Mouse (Mus musculus) heart, embryonic 12.5 days (tissue): ENCODE data around the gene Dazap1. TPM values are rescaled to one million over a fixed set of nuclear protein-coding genes. Genes with fewer than 3 reads are reported as not detected.
A peak's percentile ranks its signal among the peaks of the same experiment; 100 is the strongest.
"Not testable (repeated sequence)": the region's sequence is repeated elsewhere in the genome, so short reads cannot be mapped to it uniquely, and the experiment has no call there.

Experiments
- ATAC-seq: fragments of 200-750 bp; cut with Nextera tagmentation; 2 replicates; pipeline ENCODE4 v1.8.0; 2017; ENCODE audit warnings: moderate TSS enrichment, moderate library complexity; ENCODE audit not compliant: insufficient number of reproducible peaks, low FRiP score
- H3K27ac ChIP-seq: fragments of 300-500 bp; sonication (generic); 2 replicates; pipeline ENCODE4 v1.5.1; 2016; ENCODE audit warnings: mild to moderate bottlenecking, moderate library complexity; ENCODE audit not compliant: poor library complexity, severe bottlenecking
- H3K27me3 ChIP-seq: fragments of 300-500 bp; sonication (generic); replicated peaks from 2 replicates; pipeline ENCODE4 v1.6.1; 2016; ENCODE audit warnings: mild to moderate bottlenecking, moderate library complexity
- H3K36me3 ChIP-seq: fragments of 300-500 bp; sonication (generic); 2 replicates; pipeline ENCODE4 v1.6.1; 2016; ENCODE audit warnings: mild to moderate bottlenecking, moderate library complexity
- H3K4me1 ChIP-seq: fragments of 300-500 bp; sonication (generic); replicated peaks from 2 replicates; pipeline ENCODE4 v1.6.1; 2016; ENCODE audit warnings: mild to moderate bottlenecking
- H3K4me2 ChIP-seq: fragments of 300-500 bp; sonication (generic); 2 replicates; pipeline ENCODE4 v1.6.1; 2016; ENCODE audit warnings: mild to moderate bottlenecking, moderate library complexity
- H3K4me3 ChIP-seq: fragments of 300-500 bp; sonication (generic); 2 replicates; pipeline ENCODE4 v1.5.1; 2016; ENCODE audit warnings: mild to moderate bottlenecking
- H3K9ac ChIP-seq: fragments of 300-500 bp; sonication (generic); 2 replicates; pipeline ENCODE4 v1.6.1; 2016; ENCODE audit warnings: mild to moderate bottlenecking, moderate library complexity
- H3K9me3 ChIP-seq: fragments of 300-500 bp; sonication (generic); replicated peaks from 2 replicates; pipeline ENCODE4 v1.6.1; 2016; ENCODE audit warnings: mild to moderate bottlenecking, moderate library complexity
- WGBS: fragments of 180-500 bp; shearing (Covaris S2); methylation state at CpG from one replicate; pipeline ENCODE4 v1.1.7; 2016; 5-methylcytosine and 5-hydroxymethylcytosine counted together
- polyA plus RNA-seq: library from polyadenylated mRNA; unstranded; fragments of >200 nt; fragmentation: Nextera tagmentation; extraction: Ambion mirVana; gene quantifications from 2 replicates; pipeline ENCODE4 v1.2.1, GENCODE M21; 2016

The Dazap1 gene
- polyA plus RNA-seq, 1 experiment from 2014 or later = 37.4 TPM

- no peak overlapping the region for H3K27ac ChIP-seq
- peaks cover 100% of the 10 kb centered on the region for H3K36me3 ChIP-seq
- H3K4me3 ChIP-seq = no peak overlapping the region
- ATAC-seq = no peak
- no peak overlapping the region for H3K4me2 ChIP-seq
- H3K9ac ChIP-seq = no peak overlapping the region
- H3K9me3 ChIP-seq = no peaks in the 10 kb centered on the region
- peaks cover 26% of the 10 kb centered on the region for H3K4me1 ChIP-seq
- H3K27me3 ChIP-seq = no peaks in the 10 kb centered on the region
- WGBS = 92% methylated on average over 13 of the region's 13 CpGs
Observed at GRCm38 (mm10) chr10:80236145-80236825, 25.0 kb upstream of the Dazap1 start.

GRCm38 (mm10) chr10:80237020-80237419 is 24.3 kb upstream of the Dazap1 start:
- Histone ChIP-seq H3K4me1 (peaks cover 29% of the 10 kb centered on the region), H3K9ac (no peak overlapping the region), H3K4me3 (no peak overlapping the region), H3K27me3 (no peaks in the 10 kb centered on the region), H3K36me3 (peaks cover 98% of the 10 kb centered on the region), H3K27ac (no peak overlapping the region), H3K4me2 (no peak overlapping the region), H3K9me3 (no peaks in the 10 kb centered on the region)
- WGBS = 81% methylated on average over 4 of the region's 4 CpGs
- ATAC-seq = no peak

- Histone ChIP-seq H3K4me3 (no peak overlapping the region), H3K27me3 (no peaks in the 10 kb centered on the region), H3K4me2 (no peak overlapping the region), H3K9ac (no peak overlapping the region), H3K36me3 (peaks cover 98% of the 10 kb centered on the region), H3K4me1 (peaks cover 27% of the 10 kb centered on the region), H3K9me3 (no peaks in the 10 kb centered on the region), H3K27ac (no peak overlapping the region)
- ATAC-seq = no peak
- WGBS = 89% methylated on average over 3 of the region's 3 CpGs
Observed at GRCm38 (mm10) chr10:80238306-80238705, 23.0 kb upstream of the Dazap1 start.

- Histone ChIP-seq H3K4me1 (peaks cover 23% of the 10 kb centered on the region), H3K4me2 (no peak overlapping the region), H3K27ac (no peak overlapping the region), H3K4me3 (no peak overlapping the region), H3K27me3 (no peaks in the 10 kb centered on the region), H3K9ac (no peak overlapping the region), H3K9me3 (no peaks in the 10 kb centered on the region), H3K36me3 (peaks cover 98% of the 10 kb centered on the region)
- no peak for ATAC-seq
- 85% methylated on average over 6 of the region's 6 CpGs for WGBS
Observed at GRCm38 (mm10) chr10:80239791-80240190, 21.5 kb upstream of the Dazap1 start.

- 24% methylated on average over 9 of the region's 9 CpGs for WGBS
- Histone ChIP-seq H3K27me3 (no peaks in the 10 kb centered on the region), H3K9ac (0 out of 2 replicates have a peak overlapping the region, but pooled peaks have one; percentile 11), H3K36me3 (peaks cover 76% of the 10 kb centered on the region), H3K4me1 (peaks cover 34% of the 10 kb centered on the region), H3K27ac (peak overlapping the region; percentile 71), H3K9me3 (no peaks in the 10 kb centered on the region), H3K4me3 (no peak overlapping the region), H3K4me2 (0 out of 2 replicates have a peak overlapping the region, but pooled peaks have one; percentile 2)
- peak; percentile 15; the same call in 1 of the 2 replicates for ATAC-seq
Observed at GRCm38 (mm10) chr10:80242088-80242487, 19.2 kb upstream of the Dazap1 start.

DNA sequence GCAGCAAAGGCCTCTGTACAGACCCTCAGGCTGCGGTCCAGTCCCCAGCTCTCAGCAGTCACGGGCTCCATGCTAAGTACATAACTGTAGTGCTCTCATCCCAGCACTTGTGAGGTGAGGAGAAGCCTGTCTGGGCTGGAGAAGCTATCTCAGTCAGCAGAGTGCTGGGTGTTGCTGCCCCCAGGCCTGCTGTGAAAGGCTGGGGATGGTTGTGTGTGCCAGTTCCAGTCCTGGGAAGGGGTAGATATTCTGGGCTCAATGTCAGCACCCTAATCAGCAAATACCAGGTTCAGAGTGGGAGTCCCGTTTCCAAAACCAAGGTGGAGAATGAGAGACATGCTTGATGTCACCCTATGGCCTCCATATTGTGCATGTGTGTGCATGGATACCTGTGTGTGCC is 18.7 kb upstream of the Dazap1 start:
- no peak for ATAC-seq
- Histone ChIP-seq H3K27me3 (no peaks in the 10 kb centered on the region), H3K9ac (0 out of 2 replicates have a peak overlapping the region, but pooled peaks have one; percentile 18), H3K36me3 (peaks cover 71% of the 10 kb centered on the region), H3K4me3 (no peak overlapping the region), H3K4me2 (no peak overlapping the region), H3K27ac (peak overlapping the region; percentile 71), H3K4me1 (peaks cover 34% of the 10 kb centered on the region), H3K9me3 (no peaks in the 10 kb centered on the region)
- WGBS = 47% methylated on average over 3 of the region's 3 CpGs

- no peaks in the 10 kb centered on the region for H3K27me3 ChIP-seq
- no peaks in the 10 kb centered on the region for H3K9me3 ChIP-seq
- H3K9ac ChIP-seq = 0 out of 2 replicates have a peak overlapping the region, but pooled peaks have one; percentile 8
- H3K4me2 ChIP-seq = no peak overlapping the region
- H3K4me3 ChIP-seq = no peak overlapping the region
- 45% methylated on average over 5 of the region's 5 CpGs for WGBS
- H3K4me1 ChIP-seq = peaks cover 36% of the 10 kb centered on the region
- no peak overlapping the region for H3K27ac ChIP-seq
- no peak for ATAC-seq
- peaks cover 48% of the 10 kb centered on the region for H3K36me3 ChIP-seq
Observed at GRCm38 (mm10) chr10:80244791-80245399, 16.4 kb upstream of the Dazap1 start.

DNA sequence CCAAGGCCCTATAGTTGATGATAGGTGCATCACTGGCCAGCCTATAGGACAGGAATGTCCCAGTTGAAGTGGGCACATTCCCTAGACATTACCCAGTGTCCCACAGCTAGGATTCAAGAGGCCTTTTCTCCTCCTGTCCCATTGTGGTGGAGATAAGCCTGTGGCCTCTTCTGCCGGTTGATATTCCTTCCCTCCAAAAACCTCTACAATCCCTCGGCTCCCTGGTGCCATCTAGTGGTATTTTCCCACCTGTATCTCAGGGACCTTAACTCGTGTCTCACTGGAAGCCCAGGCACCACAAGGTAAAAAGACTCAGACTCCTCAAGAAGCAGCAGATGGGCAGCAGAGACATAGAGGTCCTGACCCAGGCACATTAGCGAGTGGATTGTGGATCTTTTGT is 15.7 kb upstream of the Dazap1 start:
- H3K4me2 ChIP-seq = no peak overlapping the region
- H3K36me3 ChIP-seq = peaks cover 41% of the 10 kb centered on the region
- H3K9ac ChIP-seq = peak overlapping the region; percentile 29; the same call in 1 of the 2 replicates
- H3K27me3 ChIP-seq = no peaks in the 10 kb centered on the region
- no peak for ATAC-seq
- no peak overlapping the region for H3K27ac ChIP-seq
- no peaks in the 10 kb centered on the region for H3K9me3 ChIP-seq
- peaks cover 43% of the 10 kb centered on the region for H3K4me1 ChIP-seq
- 5% methylated on average over 4 of the region's 4 CpGs for WGBS
- H3K4me3 ChIP-seq = no peak overlapping the region

- 52% methylated on average over 6 of the region's 6 CpGs for WGBS
- no peaks in the 10 kb centered on the region for H3K9me3 ChIP-seq
- no peak overlapping the region for H3K27ac ChIP-seq
- H3K4me1 ChIP-seq = peaks cover 38% of the 10 kb centered on the region
- H3K36me3 ChIP-seq = peaks cover 29% of the 10 kb centered on the region
- ATAC-seq = no peak
- no peaks in the 10 kb centered on the region for H3K27me3 ChIP-seq
- peak overlapping the region; percentile 14; the same call in 1 of the 2 replicates for H3K4me2 ChIP-seq
- no peak overlapping the region for H3K4me3 ChIP-seq
- no peak overlapping the region; the same call in 1 of the 2 replicates for H3K9ac ChIP-seq
Observed at GRCm38 (mm10) chr10:80247849-80248248, 13.4 kb upstream of the Dazap1 start.

- H3K27ac ChIP-seq, H3K9me3 ChIP-seq, H3K27me3 ChIP-seq, H3K9ac ChIP-seq, ATAC-seq: not testable (repeated sequence)
- H3K4me3 ChIP-seq = peak overlapping the region; percentile 79
- peaks cover 36% of the 10 kb centered on the region for H3K4me1 ChIP-seq
- peaks cover 29% of the 10 kb centered on the region for H3K36me3 ChIP-seq
- 44% methylated on average over 3 of the region's 3 CpGs for WGBS
- H3K4me2 ChIP-seq = peak overlapping the region; percentile 88
Observed at GRCm38 (mm10) chr10:80248437-80248836, 12.8 kb upstream of the Dazap1 start.

DNA sequence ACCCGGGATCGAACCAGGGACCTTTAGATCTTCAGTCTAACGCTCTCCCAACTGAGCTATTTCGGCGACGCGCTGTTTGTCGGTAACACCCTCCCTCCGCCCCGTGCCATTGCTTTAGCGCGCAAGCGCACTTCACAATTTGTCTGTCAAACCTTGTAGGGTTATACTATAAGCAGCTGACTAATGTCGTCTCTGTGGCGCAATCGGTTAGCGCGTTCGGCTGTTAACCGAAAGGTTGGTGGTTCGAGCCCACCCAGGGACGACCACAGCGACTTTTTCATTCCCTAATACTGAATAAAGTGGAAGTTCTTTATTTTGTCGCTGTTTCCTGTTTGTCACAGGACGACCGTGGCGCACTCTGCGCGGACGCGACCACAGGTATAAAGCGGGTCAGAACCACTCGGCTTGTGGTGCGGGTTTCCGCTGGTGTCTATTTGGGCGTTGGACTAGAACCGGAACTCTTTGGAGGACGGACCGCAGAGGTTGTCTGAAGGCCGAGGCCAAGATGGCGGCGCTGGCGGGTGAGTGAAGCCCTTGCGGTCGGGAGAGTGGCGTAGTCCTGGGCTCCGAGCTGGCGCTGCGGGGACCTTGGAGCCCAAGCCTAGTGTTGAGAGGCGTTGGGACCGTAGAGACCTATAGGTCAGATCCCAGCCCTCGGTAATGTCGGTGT is 12.2 kb upstream of the Dazap1 start, which contains the start of gene Ndufs7:
Ndufs7 (plus strand) TSS at position 151 of the 670 bp plus-strand sequence.
- Histone ChIP-seq H3K4me3 (peak within 1 kb of the TSS; percentile 79), H3K4me1 (peaks cover 36% of the 10 kb centered on the region), H3K36me3 (peaks cover 29% of the 10 kb centered on the region), H3K4me2 (peak within 1 kb of the TSS; percentile 88), H3K9me3 (no peaks in the 10 kb centered on the region), H3K27me3 (no peaks in the 10 kb centered on the region), H3K9ac (peak within 1 kb of the TSS; percentile 93), H3K27ac (peak within 1 kb of the TSS; percentile 95)
- peak; percentile 89 for ATAC-seq
- WGBS = under 1% methylated on average over 53 of the region's 53 CpGs
